Mouse (Mus musculus) cerebellum, adult 2 months (tissue): ENCODE data around the gene Abca14. TPM values are rescaled to one million over a fixed set of nuclear protein-coding genes. Genes with fewer than 3 reads are reported as not detected.

Experiments used
- DNase-seq, 2 experiments: peaks; one replicate each; pipeline ENCODE4 v3.0.0; 2021
- H3K27ac ChIP-seq: fragments of 200-500 bp; 2 replicates; pipeline ENCODE4 v1.5.1; 2012; ENCODE audit warnings: low read length, control low read depth, inconsistent platforms; ENCODE audit not compliant: insufficient read depth
- H3K27me3 ChIP-seq: fragments of 200-500 bp; 2 replicates; pipeline ENCODE4 v1.6.1; 2012; ENCODE audit warnings: inconsistent platforms, mild to moderate bottlenecking, low read length, moderate library complexity; ENCODE audit not compliant: control insufficient read depth, insufficient read depth
- H3K4me1 ChIP-seq: fragments of 200-500 bp; 2 replicates; pipeline ENCODE4 v1.6.1; 2011; ENCODE audit warnings: low read length; ENCODE audit not compliant: control insufficient read depth, insufficient read depth
- H3K4me3 ChIP-seq: fragments of 200-500 bp; replicated peaks from 2 replicates; pipeline ENCODE3; 2011; ENCODE audit warnings: mild to moderate bottlenecking, low read depth, low read length, control low read depth; ENCODE audit not compliant: insufficient read depth
- CTCF ChIP-seq: fragments of 200-500 bp; IDR thresholded peaks from 2 replicates; pipeline ENCODE4 v1.5.1; 2011; ENCODE audit warnings: low read depth, mild to moderate bottlenecking, control low read depth, low read length, moderate library complexity, borderline replicate concordance; ENCODE audit not compliant: insufficient read depth
- POLR2A ChIP-seq: fragments of 200-500 bp; IDR thresholded peaks from 2 replicates; pipeline ENCODE4 v1.6.1; 2011; ENCODE audit warnings: low read length, control low read depth, borderline replicate concordance; ENCODE audit not compliant: insufficient read depth
- WGBS: fragments of 180-500 bp; shearing (Covaris S2); methylation state at CpG from one replicate; pipeline ENCODE4 v1.1.7; 2018; 5-methylcytosine and 5-hydroxymethylcytosine counted together
- polyA plus RNA-seq: library from polyadenylated mRNA; depleted of rRNA; stranded (reverse); fragments of >200 nt; gene quantifications from 2 replicates; pipeline ENCODE4 v1.2.3, GENCODE M21; 2012; rRNA removed

Abca14 gene
- polyA plus RNA-seq, 1 experiment = not detected

DNA sequence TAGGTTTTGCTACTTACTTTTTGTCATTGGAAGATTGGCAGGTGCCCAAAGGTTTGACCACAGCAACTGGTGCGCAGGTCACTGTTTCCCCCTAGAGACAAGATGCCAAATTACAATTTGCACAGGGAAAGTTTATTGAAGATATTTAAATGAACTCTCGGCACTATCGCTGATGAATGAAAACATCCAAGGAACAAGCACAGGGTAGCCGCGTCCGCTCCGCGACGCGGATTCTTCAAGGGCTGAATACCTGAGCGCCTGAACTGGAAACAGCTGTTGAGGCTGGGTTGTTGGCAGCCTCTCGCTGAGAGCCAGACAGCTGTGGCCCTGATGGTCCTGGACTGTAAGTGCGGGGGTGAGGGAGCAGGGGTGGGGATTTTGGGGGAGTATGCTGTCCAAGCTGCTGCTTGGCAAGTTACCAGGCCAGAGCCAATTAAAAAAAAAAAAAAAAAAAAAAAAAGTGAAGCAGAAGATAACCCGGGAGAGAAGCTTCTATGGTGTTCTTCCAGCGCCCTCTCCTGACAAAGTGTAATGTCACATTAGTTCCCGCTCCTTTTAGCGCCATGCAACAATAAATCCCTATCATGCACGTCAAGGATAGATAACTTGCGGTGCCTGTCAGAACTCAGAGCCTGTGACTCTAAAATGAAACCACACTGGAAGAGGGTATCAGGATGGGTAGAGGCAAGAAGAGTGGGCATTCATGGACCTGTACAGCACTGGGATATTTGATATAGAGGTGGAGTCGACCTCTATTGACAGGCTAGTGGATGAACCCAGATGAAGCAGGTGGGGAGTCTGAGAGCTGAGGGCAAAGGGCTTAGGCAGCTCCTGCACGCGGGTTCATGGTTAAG is 123.7 kb downstream of the Abca14 start:
- TF ChIP-seq CTCF (peak; percentile 35; the same call in 1 of the 2 replicates), POLR2A (no peak)
- H3K4me1 ChIP-seq = no peaks in the 10 kb centered on the region
- no peak overlapping the region for H3K4me3 ChIP-seq
- peak; percentile 45 to 54 for DNase-seq
- no peak overlapping the region for H3K27ac ChIP-seq
- 15% methylated on average over 22 of the region's 22 CpGs for WGBS
- no peaks in the 10 kb centered on the region for H3K27me3 ChIP-seq

DNA sequence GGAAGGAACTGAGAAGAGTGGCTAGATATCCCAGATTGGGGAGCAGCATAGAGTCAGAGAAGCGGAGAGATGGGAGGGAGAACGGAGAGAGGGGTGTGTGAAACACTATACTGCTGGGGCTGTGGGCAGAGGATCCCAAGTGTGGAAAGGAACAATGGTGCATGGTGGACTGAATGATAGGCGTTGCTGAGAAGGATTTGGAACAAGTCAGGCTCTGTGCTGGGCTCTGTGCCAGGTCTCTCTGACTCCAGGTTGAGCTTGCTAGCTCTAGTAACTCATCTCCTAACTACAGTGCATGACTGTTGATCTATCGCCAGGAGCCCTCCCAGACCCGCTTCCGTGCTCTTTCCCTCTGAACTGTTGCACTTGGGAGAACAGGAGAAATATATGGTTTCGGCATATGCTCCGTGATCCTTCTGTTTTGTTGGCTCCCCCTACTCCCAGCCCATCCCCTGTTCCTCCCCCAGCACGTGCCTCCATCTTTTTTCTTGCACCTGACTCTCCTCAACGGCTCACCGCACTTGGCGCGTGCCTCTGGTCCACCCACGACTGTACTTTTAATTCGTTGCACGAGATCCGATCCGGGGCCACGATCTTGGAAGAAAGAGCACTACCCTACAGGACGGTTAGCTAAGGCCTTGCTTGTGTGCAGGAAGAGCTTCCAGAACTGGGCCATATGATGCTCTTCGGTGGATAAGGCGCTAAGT is 124.5 kb downstream of the Abca14 start, which contains the start of gene Abca15:
Gene Abca15, plus strand, starts transcription at position 584 of the 707 bp plus-strand sequence.
- H3K27me3 ChIP-seq = no peaks in the 10 kb centered on the region
- no peak within 1 kb of the TSS for H3K4me3 ChIP-seq
- H3K4me1 ChIP-seq = no peaks in the 10 kb centered on the region
- no peak within 1 kb of the TSS for H3K27ac ChIP-seq
- TF ChIP-seq CTCF (no peak), POLR2A (no peak)
- WGBS = 32% methylated on average over 22 of the region's 22 CpGs
- peak; percentile 49 for DNase-seq

DNA sequence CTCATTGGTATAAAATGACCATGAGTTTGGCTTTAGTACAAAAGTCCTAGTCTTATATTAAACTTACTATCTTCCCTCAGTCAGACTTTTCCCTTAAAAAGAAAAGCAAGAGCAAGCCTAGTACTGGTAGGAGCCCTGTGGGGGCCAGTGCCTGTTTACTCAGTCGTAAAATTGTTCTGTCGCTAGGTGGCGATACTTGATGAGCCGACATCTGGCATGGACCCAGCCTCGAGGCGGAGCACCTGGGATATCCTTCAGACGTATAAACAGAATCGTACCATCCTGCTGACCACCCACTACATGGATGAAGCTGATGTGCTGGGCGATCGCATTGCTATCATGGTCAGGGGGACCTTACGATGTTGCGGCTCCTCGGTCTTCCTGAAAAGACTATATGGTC is 157.4 kb downstream of the Abca14 start:
- Histone ChIP-seq H3K27ac (no peak overlapping the region), H3K27me3 (no peaks in the 10 kb centered on the region), H3K4me3 (no peak overlapping the region), H3K4me1 (no peaks in the 10 kb centered on the region; the same call in 1 of the 2 replicates)
- WGBS = 35% methylated on average over 13 of the region's 13 CpGs
- no peak for DNase-seq
- TF ChIP-seq POLR2A (no peak), CTCF (no peak)

Other genes starting within 250 kb of the Abca14 start
- gene Dnah3, start 108.7 kb upstream of the Abca14 start, polyA plus RNA-seq = 0.20 and 0.35 TPM in 2 replicates
- 10.9 TPM in 2 replicates for gene Tmem159, start 101.6 kb upstream of the Abca14 start, polyA plus RNA-seq
- gene Zp2, start 58.7 kb upstream of the Abca14 start, polyA plus RNA-seq = not detected in 2 replicates
- not detected in 2 replicates for gene Anks4b, start 30.1 kb upstream of the Abca14 start, polyA plus RNA-seq
- gene Crym, start 1.9 kb upstream of the Abca14 start, polyA plus RNA-seq = 0.11 and 0.22 TPM in 2 replicates
- gene Abca15, start 124.7 kb downstream of the Abca14 start, polyA plus RNA-seq = not detected in 2 replicates
- gene Abca16, start 205.7 kb downstream of the Abca14 start, polyA plus RNA-seq = not detected in 2 replicates